Mouse (Mus musculus) retina, adult 2 months (tissue): ENCODE data around the gene Rbm33.

Experiments used
- DNase-seq: peaks from one replicate; pipeline ENCODE4 v3.0.0-alpha.2; 2012; ENCODE audit warnings: low read depth, low spot score

Gene Rbm33

GRCm38 (mm10) chr5:28412006-28412685, 95.2 kb downstream of the Rbm33 start:
- DNase-seq: no peak

GRCm38 (mm10) chr5:28413533-28413932, 96.6 kb downstream of the Rbm33 start:
- no peak for DNase-seq

GRCm38 (mm10) chr5:28414076-28414475, 97.2 kb downstream of the Rbm33 start:
- no peak for DNase-seq

- DNase-seq: no peak
These were observed 99.1 kb downstream of the Rbm33 start for GRCm38 (mm10) chr5:28416029-28416428.

GRCm38 (mm10) chr5:28418734-28419133, 101.8 kb downstream of the Rbm33 start:
- DNase-seq: no peak

GRCm38 (mm10) chr5:28419640-28420265, 102.8 kb downstream of the Rbm33 start:
- no peak for DNase-seq

GRCm38 (mm10) chr5:28423781-28424180, 106.9 kb downstream of the Rbm33 start:
- DNase-seq: no peak

- DNase-seq: no peak
These were observed 109.0 kb downstream of the Rbm33 start for GRCm38 (mm10) chr5:28425926-28426325.

GRCm38 (mm10) chr5:28450126-28450890, 133.4 kb downstream of the Rbm33 start:
- no peak for DNase-seq

GRCm38 (mm10) chr5:28451053-28451638, 134.2 kb downstream of the Rbm33 start:
- peak; percentile 41 for DNase-seq

- DNase-seq: no peak
These were observed 136.2 kb downstream of the Rbm33 start for GRCm38 (mm10) chr5:28453086-28453485.

GRCm38 (mm10) chr5:28453523-28453922, 136.6 kb downstream of the Rbm33 start:
- DNase-seq: no peak

- no peak for DNase-seq
These were observed 137.6 kb downstream of the Rbm33 start for GRCm38 (mm10) chr5:28454546-28454945.

- no peak for DNase-seq
These were observed 138.8 kb downstream of the Rbm33 start for GRCm38 (mm10) chr5:28455721-28456120.

- DNase-seq: no peak
These were observed 139.4 kb downstream of the Rbm33 start for GRCm38 (mm10) chr5:28456366-28456765.

GRCm38 (mm10) chr5:28457921-28458641, 141.2 kb downstream of the Rbm33 start:
- DNase-seq: no peak

- no peak for DNase-seq
These were observed 141.9 kb downstream of the Rbm33 start for GRCm38 (mm10) chr5:28458821-28459240.

GRCm38 (mm10) chr5:28459456-28460225, 142.7 kb downstream of the Rbm33 start:
- DNase-seq: no peak

GRCm38 (mm10) chr5:28460556-28461350, 143.8 kb downstream of the Rbm33 start:
- DNase-seq: no peak

- DNase-seq: no peak
These were observed 144.5 kb downstream of the Rbm33 start for GRCm38 (mm10) chr5:28461376-28461775.
